Mouse (Mus musculus) liver, postnatal 0 days (tissue): ENCODE measurements around the gene Dock6. TPM values are rescaled to one million over a fixed set of nuclear protein-coding genes. Genes with fewer than 3 reads are reported as not detected.
"Not testable (repeated sequence)": the region's sequence is repeated elsewhere in the genome, so short reads cannot be mapped to it uniquely, and the experiment has no call there.

Experiments used
- ATAC-seq: fragments of 200-750 bp; cut with Nextera tagmentation; 2 replicates; pipeline ENCODE4 v1.8.0; 2017; ENCODE audit warnings: mild to moderate bottlenecking, moderate library complexity
- DNase-seq: peaks from one replicate; pipeline ENCODE4 v3.0.0-alpha.2; 2016
- H3K27ac ChIP-seq: fragments of 300-500 bp; sonication (generic); 2 replicates; pipeline ENCODE4 v1.5.1; 2014; ENCODE audit warnings: antibody characterized with exemption, moderate library complexity, mild to moderate bottlenecking, low read depth
- H3K27me3 ChIP-seq: fragments of 300-500 bp; sonication (generic); 2 replicates; pipeline ENCODE4 v1.6.1; 2014; ENCODE audit warnings: low read length, control low read depth, mixed read lengths; ENCODE audit not compliant: insufficient read depth
- H3K36me3 ChIP-seq: fragments of 300-500 bp; sonication (generic); replicated peaks from 2 replicates; pipeline ENCODE4 v1.6.1; 2014; ENCODE audit warnings: mild to moderate bottlenecking, control low read depth, low read length, moderate library complexity, mixed read lengths; ENCODE audit not compliant: insufficient read depth
- H3K4me1 ChIP-seq: fragments of 300-500 bp; sonication (generic); 2 replicates; pipeline ENCODE4 v1.6.1; 2014; ENCODE audit warnings: antibody characterized with exemption, mild to moderate bottlenecking, control low read depth; ENCODE audit not compliant: insufficient read depth
- H3K4me2 ChIP-seq: fragments of 300-500 bp; sonication (generic); 2 replicates; pipeline ENCODE4 v1.6.1; 2014; ENCODE audit warnings: low read depth, mild to moderate bottlenecking, low read length, moderate library complexity, mixed read lengths
- H3K4me3 ChIP-seq: fragments of 300-500 bp; sonication (generic); 2 replicates; pipeline ENCODE4 v1.5.1; 2014; ENCODE audit warnings: low read depth, low read length
- H3K9ac ChIP-seq: fragments of 300-500 bp; sonication (generic); replicated peaks from 2 replicates; pipeline ENCODE4 v1.6.1; 2014; ENCODE audit warnings: mild to moderate bottlenecking, moderate library complexity
- H3K9me3 ChIP-seq: fragments of 300-500 bp; sonication (generic); 2 replicates; pipeline ENCODE4 v1.6.1; 2016; ENCODE audit warnings: mild to moderate bottlenecking, control low read depth, low read length, mixed read lengths
- CTCF ChIP-seq: sonication (generic); IDR thresholded peaks from 2 replicates; pipeline ENCODE4 v1.5.1; 2016; ENCODE audit warnings: antibody characterized with exemption, low read depth
- EP300 ChIP-seq: IDR thresholded peaks from 2 replicates; pipeline ENCODE4 v1.6.1; 2016; ENCODE audit warnings: antibody characterized with exemption, low read depth, mild to moderate bottlenecking
- WGBS: fragments of 180-500 bp; shearing (Covaris S2); extraction: QIAGEN DNeasy Blood & Tissue Kit; methylation state at CpG from one replicate; pipeline ENCODE4 v1.1.7; 2014; ENCODE audit not compliant: insufficient replicate concordance; 5-methylcytosine and 5-hydroxymethylcytosine counted together
- polyA plus RNA-seq: library from polyadenylated mRNA; unstranded; fragments of >200 nt; fragmentation: Nextera tagmentation; extraction: Ambion mirVana; gene quantifications from 2 replicates; pipeline ENCODE4 v1.2.1, GENCODE M21; 2015

Gene Dock6
- polyA plus RNA-seq, 1 experiment from 2014 or later, result 4.1 TPM

GRCm38 (mm10) chr9:21869290-21869689, 16.9 kb upstream of the Dock6 start:
- 49% methylated on average over 7 of the region's 7 CpGs for WGBS
- DNase-seq, result peak; percentile 36
- not testable (repeated sequence) for ATAC-seq

GRCm38 (mm10) chr9:21867726-21868125, 15.3 kb upstream of the Dock6 start:
- DNase-seq (no peak), ATAC-seq (no peak)
- H3K9me3 ChIP-seq, result no peaks in the 10 kb centered on the region
- no peak overlapping the region for H3K4me2 ChIP-seq
- no peaks in the 10 kb centered on the region for H3K27me3 ChIP-seq
- no peak overlapping the region for H3K4me3 ChIP-seq
- H3K36me3 ChIP-seq, result no peaks in the 10 kb centered on the region
- no peak overlapping the region for H3K9ac ChIP-seq
- TF ChIP-seq EP300 (no peak), CTCF (no peak)
- H3K27ac ChIP-seq, result no peak overlapping the region
- 87% methylated on average over 3 of the region's 3 CpGs for WGBS
- H3K4me1 ChIP-seq, result no peaks in the 10 kb centered on the region

More at GRCm38 (mm10) chr9:21869290-21869689, 16.9 kb upstream of the Dock6 start:
- not testable (repeated sequence) for H3K27me3 ChIP-seq, H3K27ac ChIP-seq, H3K4me2 ChIP-seq, H3K4me1 ChIP-seq, H3K36me3 ChIP-seq, H3K9me3 ChIP-seq, H3K9ac ChIP-seq, H3K4me3 ChIP-seq
- peak; percentile 62 for TF ChIP-seq CTCF

- no peaks in the 10 kb centered on the region for H3K4me1 ChIP-seq
- no peak overlapping the region for H3K4me2 ChIP-seq
- no peak for ATAC-seq
- no peak for TF ChIP-seq EP300
- no peak for TF ChIP-seq CTCF
- no peak overlapping the region for H3K27ac ChIP-seq
- DNase-seq, result no peak
- WGBS, result 54% methylated on average over 2 of the region's 2 CpGs
- no peaks in the 10 kb centered on the region for H3K36me3 ChIP-seq
- no peaks in the 10 kb centered on the region for H3K27me3 ChIP-seq
- no peak overlapping the region for H3K4me3 ChIP-seq
- peaks cover 4% of the 10 kb centered on the region; the same call in 1 of the 2 replicates for H3K9me3 ChIP-seq
- H3K9ac ChIP-seq, result no peak overlapping the region
Measured at GRCm38 (mm10) chr9:21866641-21867040, 14.2 kb upstream of the Dock6 start.

- DNase-seq (no peak), ATAC-seq (no peak)
- Histone ChIP-seq H3K9ac (no peak overlapping the region), H3K36me3 (no peaks in the 10 kb centered on the region), H3K27ac (no peak overlapping the region), H3K4me2 (no peak overlapping the region), H3K27me3 (no peaks in the 10 kb centered on the region), H3K9me3 (peaks cover 4% of the 10 kb centered on the region; the same call in 1 of the 2 replicates), H3K4me1 (no peaks in the 10 kb centered on the region), H3K4me3 (no peak overlapping the region)
- no peak for TF ChIP-seq CTCF
- TF ChIP-seq EP300, result no peak
- WGBS, result 63% methylated on average over 5 of the region's 5 CpGs
Measured at GRCm38 (mm10) chr9:21865673-21866398, 13.4 kb upstream of the Dock6 start.

- DNase-seq, result no peak
- no peaks in the 10 kb centered on the region for H3K36me3 ChIP-seq
- TF ChIP-seq CTCF (no peak), EP300 (no peak)
- ATAC-seq, result no peak
- H3K9me3 ChIP-seq, result peaks cover 4% of the 10 kb centered on the region; the same call in 1 of the 2 replicates
- no peak overlapping the region for H3K4me2 ChIP-seq
- 85% methylated on average over 1 of the region's 1 CpGs for WGBS
- no peak overlapping the region for H3K27ac ChIP-seq
- H3K27me3 ChIP-seq, result no peaks in the 10 kb centered on the region
- H3K9ac ChIP-seq, result no peak overlapping the region
- H3K4me3 ChIP-seq, result no peak overlapping the region
- no peaks in the 10 kb centered on the region for H3K4me1 ChIP-seq
Measured at GRCm38 (mm10) chr9:21862181-21862580, 9.7 kb upstream of the Dock6 start.

- not testable (repeated sequence) for H3K36me3 ChIP-seq, H3K27ac ChIP-seq, DNase-seq, H3K4me3 ChIP-seq, ATAC-seq, H3K9ac ChIP-seq, H3K9me3 ChIP-seq, H3K27me3 ChIP-seq, H3K4me2 ChIP-seq, H3K4me1 ChIP-seq
- 88% methylated on average over 6 of the region's 6 CpGs for WGBS
Measured at GRCm38 (mm10) chr9:21860349-21860748, 7.9 kb upstream of the Dock6 start.
